Mouse (Mus musculus) CD4-positive, CD25-positive, alpha-beta regulatory T cell (primary cell): ENCODE measurements around the gene Tm6sf1. TPM values are rescaled to one million over a fixed set of nuclear protein-coding genes. Genes with fewer than 3 reads are reported as not detected.

Experiments used
- polyA plus RNA-seq: library from polyadenylated mRNA; unstranded; fragments of 100-300 nt; shearing (Covaris generic); gene quantifications from one replicate; pipeline ENCODE4 v1.2.1, GENCODE M21; 2017

Tm6sf1 gene
- polyA plus RNA-seq = 14.4 TPM

GRCm38 (mm10) chr7:81858968-81859721 is at the start of gene Tm6sf1:
Gene Tm6sf1, plus strand, starts transcription at chr7:81859001.

GRCm38 (mm10) chr7:81829379-81829894 is 29.4 kb upstream of the Tm6sf1 start, which contains the start of gene Btbd1:
Gene Btbd1, minus strand, starts transcription at chr7:81829431.

GRCm38 (mm10) chr7:81855694-81856093 is 3.1 kb upstream of the Tm6sf1 start, which contains the start of gene Gm10160:
Gene Gm10160, minus strand, starts transcription at chr7:81855794.

Other genes with a start within 250 kb of the Tm6sf1 start
- 0.41 TPM for gene Homer2, start 151.5 kb upstream of the Tm6sf1 start, polyA plus RNA-seq
- gene Ramac, start 96.1 kb upstream of the Tm6sf1 start, polyA plus RNA-seq = 148 TPM
- gene 3110040N11Rik, start 69.5 kb upstream of the Tm6sf1 start, polyA plus RNA-seq = 63.6 TPM
- 116 TPM for gene Btbd1, start 29.6 kb upstream of the Tm6sf1 start, polyA plus RNA-seq
- gene Gm10160, start 3.2 kb upstream of the Tm6sf1 start, polyA plus RNA-seq = not detected
- gene Hdgfl3, start 75.5 kb downstream of the Tm6sf1 start, polyA plus RNA-seq = 15.8 TPM
- gene Bnc1, start 133.3 kb downstream of the Tm6sf1 start, polyA plus RNA-seq = not detected